Mouse (Mus musculus): ENCODE results near the gene Cyb5rl. TPM values are rescaled to one million over a fixed set of nuclear protein-coding genes. Genes with fewer than 3 reads are reported as not detected.

Gene Cyb5rl
- 13.8 TPM for total RNA-seq (2023)

DNA sequence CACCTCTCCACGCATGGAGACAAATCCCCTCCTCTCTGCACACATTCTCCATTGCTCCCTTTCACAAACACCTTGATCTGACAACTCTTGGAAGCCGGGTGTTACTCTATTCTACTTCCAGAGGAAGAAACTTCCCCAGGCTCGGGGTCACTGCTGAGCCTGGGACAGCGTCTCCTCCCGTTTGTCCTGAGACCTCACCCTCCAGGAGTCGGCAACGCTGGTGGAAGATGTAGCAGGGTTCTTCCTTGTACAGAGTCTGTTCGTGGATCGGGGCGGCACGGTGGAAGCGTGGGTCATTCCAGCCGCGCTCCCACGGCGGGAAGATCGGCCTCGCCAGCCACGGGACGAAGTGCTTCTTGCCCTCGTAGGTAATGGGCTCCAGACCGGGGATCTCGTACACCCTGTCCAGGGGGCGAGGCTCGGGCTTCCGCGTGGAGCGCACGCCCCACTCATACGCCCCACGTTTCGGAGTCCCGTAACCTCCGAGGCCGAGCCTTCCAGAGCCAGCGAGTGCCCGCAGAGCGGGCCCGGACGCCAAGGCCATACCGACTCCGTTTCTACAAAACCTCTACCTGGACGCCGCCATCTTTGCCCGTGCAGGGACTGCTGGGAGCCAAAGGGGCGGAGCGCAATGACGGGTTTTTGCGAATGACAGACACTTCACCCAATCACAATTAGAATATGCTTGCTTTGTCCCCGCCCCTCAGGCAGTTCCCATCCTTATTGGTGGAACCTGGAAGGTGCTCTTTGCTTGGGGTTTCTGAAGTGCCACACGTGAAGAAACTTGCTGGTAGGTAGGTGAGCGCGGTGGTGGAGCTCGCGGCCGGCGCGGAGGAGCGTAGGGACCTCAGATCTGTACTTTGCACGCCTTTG is at the start of gene Cyb5rl, which contains the start of gene Mrpl37:
Cyb5rl (plus strand) TSS at position 737 of the 873 bp plus-strand sequence.
Mrpl37 (minus strand) TSS at position 617 of the 873 bp plus-strand sequence.

DNA sequence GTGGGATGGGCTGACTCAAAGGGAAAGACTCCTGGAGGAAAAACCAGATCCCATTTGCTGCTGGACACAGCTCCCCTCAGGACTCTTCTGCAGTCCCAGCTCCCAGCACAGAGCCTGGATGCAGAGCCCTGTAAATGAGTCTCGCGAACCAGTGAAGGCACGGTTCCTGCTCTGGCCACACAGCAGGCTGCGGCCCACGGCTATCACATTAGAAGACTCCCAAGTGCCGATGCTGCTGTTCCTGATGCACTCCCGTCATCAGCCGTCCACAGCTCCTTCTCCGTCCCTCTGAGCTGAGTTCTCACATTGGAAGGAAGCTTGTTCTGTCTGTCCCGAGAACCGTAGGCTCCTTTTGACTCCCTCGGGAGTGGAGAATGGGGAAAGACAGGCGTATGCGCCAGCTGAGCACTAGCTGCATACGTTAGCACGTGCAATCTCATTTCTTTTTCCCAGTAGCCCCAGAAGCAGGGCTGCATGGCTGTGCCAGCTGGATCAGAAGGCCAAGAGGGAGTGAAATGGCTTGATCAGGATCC is 30.1 kb downstream of the Cyb5rl start, which contains the start of gene Cdcp2:
Cdcp2 (plus strand) TSS at position 51 of the 533 bp plus-strand sequence.

Other genes starting within 250 kb of the Cyb5rl start
- gene Ssbp3, start 156.3 kb upstream of the Cyb5rl start, total RNA-seq (2023): 119 TPM
- 71.0 TPM for gene Mrpl37, start 120 bp upstream of the Cyb5rl start, total RNA-seq (2023)
- not detected for gene Cdcp2, start 29.9 kb downstream of the Cyb5rl start, total RNA-seq (2023)
- 120 TPM for gene Tmem59, start 111.4 kb downstream of the Cyb5rl start, total RNA-seq (2023)
- 38.0 TPM for gene Tceanc2, start 112.1 kb downstream of the Cyb5rl start, total RNA-seq (2023)
- 0.53 TPM for gene Ldlrad1, start 142.2 kb downstream of the Cyb5rl start, total RNA-seq (2023)
- gene Lrrc42, start 186.5 kb downstream of the Cyb5rl start, total RNA-seq (2023): 43.9 TPM
- 24.9 TPM for gene Hspb11, start 186.6 kb downstream of the Cyb5rl start, total RNA-seq (2023)
- gene Dio1, start 240.2 kb downstream of the Cyb5rl start, total RNA-seq (2023): not detected
- 37.3 TPM for gene Yipf1, start 247.4 kb downstream of the Cyb5rl start, total RNA-seq (2023)

Measured in CD4-positive naive resting alpha-beta T cell, adult 76 days (primary cell).